Mouse (Mus musculus) lung, postnatal 0 days (tissue): ENCODE data around the gene Rbms1.

ENCODE experiments used
- CTCF ChIP-seq: IDR thresholded peaks from 2 replicates; pipeline ENCODE4 v1.5.1; 2016; ENCODE audit warnings: antibody characterized with exemption, mild to moderate bottlenecking
- EP300 ChIP-seq: IDR thresholded peaks from 2 replicates; pipeline ENCODE4 v1.6.1; 2016; ENCODE audit warnings: antibody characterized with exemption, mild to moderate bottlenecking, control low read depth

DNA sequence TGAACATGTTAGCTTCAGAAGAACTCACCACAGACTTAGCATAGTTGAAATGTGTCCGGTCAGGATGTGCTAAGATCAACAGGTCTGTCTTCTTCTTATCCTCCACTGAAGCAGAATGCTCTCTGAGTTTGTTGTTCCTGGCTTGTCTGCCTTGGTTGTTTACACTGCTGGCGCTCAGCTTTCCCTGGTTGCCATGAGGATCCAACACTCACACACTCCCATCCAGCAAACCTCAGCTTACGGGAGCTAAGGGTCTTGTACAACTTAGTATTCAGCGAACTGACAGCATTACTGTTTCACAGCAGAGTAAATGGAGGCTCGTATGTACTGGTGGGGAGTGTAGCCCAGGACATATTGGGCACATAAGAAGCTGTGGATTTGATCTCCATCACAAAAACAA is 37.9 kb downstream of the Rbms1 start:
- TF ChIP-seq CTCF (no peak), EP300 (no peak)
